Mouse (Mus musculus) embryo, embryonic 10 days (tissue): ENCODE measurements at regions not wholly inside any gene's neighbourhood (a gene's known extent, or its start where the extent isn't known, plus 50 kb on each side); places are given as distances from the start of the nearest gene placed in this dataset.
"Not testable (repeated sequence)": the region's sequence is repeated elsewhere in the genome, so short reads cannot be mapped to it uniquely, and the experiment has no call there.

Source experiments
- DNase-seq: peaks from one replicate; pipeline ENCODE4 v3.0.0-alpha.2; 2015; ENCODE audit warnings: low spot score

GRCm38 (mm10) chr5:78075203-78075602, 667.4 kb upstream of the Igfbp7 start:
- DNase-seq: no peak

- no peak for DNase-seq
Measured at GRCm38 (mm10) chr5:78032554-78033250, 624.9 kb upstream of the Igfbp7 start.

- no peak for DNase-seq
Measured at GRCm38 (mm10) chr5:78017523-78017922, 609.7 kb upstream of the Igfbp7 start.

GRCm38 (mm10) chr5:77986449-77987047, 578.7 kb upstream of the Igfbp7 start:
- peak; percentile 38 for DNase-seq

GRCm38 (mm10) chr5:77985269-77985668, 577.4 kb upstream of the Igfbp7 start:
- DNase-seq: no peak

- DNase-seq: not testable (repeated sequence)
Measured at GRCm38 (mm10) chr5:77940021-77940420, 532.2 kb upstream of the Igfbp7 start.

- no peak for DNase-seq
Measured at GRCm38 (mm10) chr5:77931874-77932273, 524.0 kb upstream of the Igfbp7 start.

- DNase-seq: no peak
Measured at GRCm38 (mm10) chr5:77921186-77921585, 513.3 kb upstream of the Igfbp7 start.

GRCm38 (mm10) chr5:77917086-77917676, 509.3 kb upstream of the Igfbp7 start:
- DNase-seq: peak; percentile 3

GRCm38 (mm10) chr5:77916375-77916774, 508.5 kb upstream of the Igfbp7 start:
- DNase-seq: no peak

GRCm38 (mm10) chr5:77909218-77909617, 501.4 kb upstream of the Igfbp7 start:
- peak; percentile 38 for DNase-seq

- DNase-seq: not testable (repeated sequence)
Measured at GRCm38 (mm10) chr5:77892024-77892423, 484.2 kb upstream of the Igfbp7 start.

GRCm38 (mm10) chr5:77888534-77888933, 480.7 kb upstream of the Igfbp7 start:
- DNase-seq: no peak

- no peak for DNase-seq
Measured at GRCm38 (mm10) chr5:77871403-77871802, 463.6 kb upstream of the Igfbp7 start.

GRCm38 (mm10) chr5:77865342-77865741, 457.5 kb upstream of the Igfbp7 start:
- no peak for DNase-seq

GRCm38 (mm10) chr5:77855191-77855590, 447.4 kb upstream of the Igfbp7 start:
- DNase-seq: no peak

GRCm38 (mm10) chr5:77853999-77854784, 446.4 kb upstream of the Igfbp7 start:
- no peak for DNase-seq

- no peak for DNase-seq
Measured at GRCm38 (mm10) chr5:77851645-77852044, 443.8 kb upstream of the Igfbp7 start.

GRCm38 (mm10) chr5:77838186-77839097, 430.6 kb upstream of the Igfbp7 start:
- no peak for DNase-seq

GRCm38 (mm10) chr5:77827971-77828370, 420.1 kb upstream of the Igfbp7 start:
- no peak for DNase-seq

- DNase-seq: no peak
Measured at GRCm38 (mm10) chr5:77826063-77826462, 418.2 kb upstream of the Igfbp7 start.
